Mouse (Mus musculus) neural tube, embryonic 15.5 days (tissue): ENCODE measurements around the gene Gpr162. TPM values are rescaled to one million over a fixed set of nuclear protein-coding genes. Genes with fewer than 3 reads are reported as not detected.

ENCODE experiments used
- polyA plus RNA-seq: library from polyadenylated mRNA; unstranded; fragments of >200 nt; fragmentation: Nextera tagmentation; extraction: Ambion mirVana; gene quantifications from 2 replicates; pipeline ENCODE4 v1.2.1, GENCODE M21; 2015

Gene Gpr162
- polyA plus RNA-seq, 1 experiment from 2014 or later, result 33.8 TPM

Other genes with a start within 250 kb of the Gpr162 start
- gene C1s2, start 227.9 kb downstream of the Gpr162 start, polyA plus RNA-seq, result 0.20 TPM in 1 of 2 replicates, not detected in the other
- gene Lpcat3, start 201.0 kb downstream of the Gpr162 start, polyA plus RNA-seq, result 47.2 and 56.6 TPM in 2 replicates
- 99.9 and 132 TPM in 2 replicates for gene Emg1, start 151.8 kb downstream of the Gpr162 start, polyA plus RNA-seq
- 267 and 291 TPM in 2 replicates for gene Phb2, start 151.6 kb downstream of the Gpr162 start, polyA plus RNA-seq
- gene Ptpn6, start 125.3 kb downstream of the Gpr162 start, polyA plus RNA-seq, result 4.8 and 24.7 TPM in 2 replicates
- 572 and 623 TPM in 2 replicates for gene Grcc10, start 122.6 kb downstream of the Gpr162 start, polyA plus RNA-seq
- 0.17 TPM in 1 of 2 replicates, not detected in the other for gene Gm45234, start 108.0 kb downstream of the Gpr162 start, polyA plus RNA-seq
- gene Atn1, start 107.5 kb downstream of the Gpr162 start, polyA plus RNA-seq, result 23.1 and 24.0 TPM in 2 replicates
- 197 and 226 TPM in 2 replicates for gene Eno2, start 94.3 kb downstream of the Gpr162 start, polyA plus RNA-seq
- gene Lrrc23, start 84.3 kb downstream of the Gpr162 start, polyA plus RNA-seq, result 1.5 and 1.7 TPM in 2 replicates
- gene Spsb2, start 55.3 kb downstream of the Gpr162 start, polyA plus RNA-seq, result 7.9 and 9.2 TPM in 2 replicates
- gene Tpi1, start 49.7 kb downstream of the Gpr162 start, polyA plus RNA-seq, result 481 and 545 TPM in 2 replicates
- gene Usp5, start 34.5 kb downstream of the Gpr162 start, polyA plus RNA-seq, result 190 and 199 TPM in 2 replicates
- 23.7 and 52.8 TPM in 2 replicates for gene Cdca3, start 34.4 kb downstream of the Gpr162 start, polyA plus RNA-seq
- 0.69 and 0.70 TPM in 2 replicates for gene Gnb3, start 23.7 kb downstream of the Gpr162 start, polyA plus RNA-seq
- 22.2 and 24.0 TPM in 2 replicates for gene P3h3, start 6.2 kb downstream of the Gpr162 start, polyA plus RNA-seq
- 0.17 and 0.61 TPM in 2 replicates for gene Cd4, start 24.2 kb upstream of the Gpr162 start, polyA plus RNA-seq
- 3.2 and 3.5 TPM in 2 replicates for gene Lag3, start 47.7 kb upstream of the Gpr162 start, polyA plus RNA-seq
- gene Ptms, start 56.1 kb upstream of the Gpr162 start, polyA plus RNA-seq, result 637 and 745 TPM in 2 replicates
- 543 and 603 TPM in 2 replicates for gene Mlf2, start 67.4 kb upstream of the Gpr162 start, polyA plus RNA-seq
- gene Cops7a, start 101.6 kb upstream of the Gpr162 start, polyA plus RNA-seq, result 95.4 and 112 TPM in 2 replicates
- 59.4 and 72.4 TPM in 2 replicates for gene Pianp, start 132.7 kb upstream of the Gpr162 start, polyA plus RNA-seq
- 18.5 and 19.5 TPM in 2 replicates for gene Zfp384, start 145.2 kb upstream of the Gpr162 start, polyA plus RNA-seq
- 129 and 133 TPM in 2 replicates for gene Ing4, start 175.8 kb upstream of the Gpr162 start, polyA plus RNA-seq
- gene Acrbp, start 185.7 kb upstream of the Gpr162 start, polyA plus RNA-seq, result 17.3 and 21.5 TPM in 2 replicates
- 1.0 and 1.2 TPM in 2 replicates for gene Lpar5, start 203.9 kb upstream of the Gpr162 start, polyA plus RNA-seq
- gene Chd4, start 232.0 kb upstream of the Gpr162 start, polyA plus RNA-seq, result 87.5 and 93.9 TPM in 2 replicates